Mouse (Mus musculus) embryonic fibroblast, embryonic 13.5 days (primary cell): ENCODE measurements around the gene Idnk.

Experiments
- CTCF ChIP-seq: IDR thresholded peaks from 2 replicates; pipeline ENCODE4 v1.5.1; 2011; ENCODE audit warnings: mild to moderate bottlenecking, control low read depth, low read length, moderate library complexity, borderline replicate concordance; ENCODE audit not compliant: insufficient read depth
- POLR2A ChIP-seq: IDR thresholded peaks from 2 replicates; pipeline ENCODE4 v1.6.1; 2011; ENCODE audit warnings: low read depth, mild to moderate bottlenecking, control low read depth, low read length, moderate library complexity

DNA sequence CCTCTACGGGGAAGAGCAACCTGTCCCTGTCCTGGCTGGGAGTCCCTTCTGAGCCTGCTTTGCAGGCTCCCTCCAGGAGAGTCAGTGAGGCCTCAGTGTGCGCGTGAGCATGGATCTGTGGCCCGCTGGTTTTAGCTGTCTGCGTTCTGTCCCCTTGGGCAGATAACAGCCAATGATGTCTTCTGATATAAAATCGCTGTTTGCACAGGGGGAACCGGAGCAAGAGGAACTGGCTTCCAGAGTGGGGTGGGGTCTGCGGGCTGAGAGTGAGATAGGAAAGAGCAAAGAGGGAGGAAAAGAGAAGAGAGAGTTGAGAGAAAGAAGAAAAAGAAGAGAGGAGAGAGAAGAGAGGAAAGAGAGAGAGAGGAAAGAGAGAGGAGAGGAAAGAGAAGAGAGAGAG lies 413 bp upstream of the Idnk start:
- TF ChIP-seq CTCF: no peak
- TF ChIP-seq POLR2A: no peak
